Mouse (Mus musculus) spleen, adult 2 months (tissue): ENCODE measurements around the gene Ube2d1. TPM values are rescaled to one million over a fixed set of nuclear protein-coding genes. Genes with fewer than 3 reads are reported as not detected.
A peak's percentile ranks its signal among the peaks of the same experiment; 100 is the strongest.

ENCODE experiments used
- DNase-seq, 2 experiments: peaks; one replicate each; pipeline versions ENCODE4 v3.0.0 to v3.0.0-alpha.2; 2012 to 2021; ENCODE audit warnings: low spot score in 2 of 2, low read depth in 1 of 2
- H3K27ac ChIP-seq: fragments of 200-500 bp; 2 replicates; pipeline ENCODE4 v1.5.1; 2012; ENCODE audit warnings: low read length, inconsistent platforms; ENCODE audit not compliant: insufficient read depth
- H3K27me3 ChIP-seq: fragments of 200-500 bp; 2 replicates; pipeline ENCODE4 v1.6.1; 2012; ENCODE audit warnings: mild to moderate bottlenecking, moderate library complexity, low read length, inconsistent platforms; ENCODE audit not compliant: control insufficient read depth, insufficient read depth
- H3K36me3 ChIP-seq: fragments of 200-500 bp; 2 replicates; pipeline ENCODE4 v1.6.1; 2012; ENCODE audit warnings: mild to moderate bottlenecking, low read length, inconsistent platforms; ENCODE audit not compliant: control insufficient read depth, insufficient read depth
- H3K4me1 ChIP-seq: fragments of 200-500 bp; 2 replicates; pipeline ENCODE4 v1.6.1; 2011; ENCODE audit warnings: inconsistent platforms; ENCODE audit not compliant: control insufficient read depth, insufficient read depth, insufficient read length
- H3K4me3 ChIP-seq: fragments of 200-500 bp; 2 replicates; pipeline ENCODE4 v1.5.1; 2011; ENCODE audit warnings: mild to moderate bottlenecking, inconsistent platforms; ENCODE audit not compliant: insufficient read depth, insufficient read length; ENCODE audit errors: extremely low read depth
- CTCF ChIP-seq: fragments of 200-500 bp; IDR thresholded peaks from 2 replicates; pipeline ENCODE4 v1.5.1; 2011; ENCODE audit warnings: mild to moderate bottlenecking, inconsistent platforms; ENCODE audit not compliant: insufficient read depth, insufficient read length, insufficient replicate concordance; ENCODE audit errors: extremely low read depth
- POLR2A ChIP-seq: fragments of 200-500 bp; IDR thresholded peaks from 2 replicates; pipeline ENCODE4 v1.6.1; 2011; ENCODE audit warnings: low read depth, low read length, inconsistent platforms
- WGBS: fragments of 180-500 bp; shearing (Covaris S2); methylation state at CpG from one replicate; pipeline ENCODE4 v1.1.7; 2018; 5-methylcytosine and 5-hydroxymethylcytosine counted together
- polyA plus RNA-seq: library from polyadenylated mRNA; depleted of rRNA; stranded (reverse); fragments of >200 nt; gene quantifications from 2 replicates; pipeline ENCODE4 v1.2.3, GENCODE M21; 2012

Gene Ube2d1
- polyA plus RNA-seq, 1 experiment, result 29.4 TPM

DNA sequence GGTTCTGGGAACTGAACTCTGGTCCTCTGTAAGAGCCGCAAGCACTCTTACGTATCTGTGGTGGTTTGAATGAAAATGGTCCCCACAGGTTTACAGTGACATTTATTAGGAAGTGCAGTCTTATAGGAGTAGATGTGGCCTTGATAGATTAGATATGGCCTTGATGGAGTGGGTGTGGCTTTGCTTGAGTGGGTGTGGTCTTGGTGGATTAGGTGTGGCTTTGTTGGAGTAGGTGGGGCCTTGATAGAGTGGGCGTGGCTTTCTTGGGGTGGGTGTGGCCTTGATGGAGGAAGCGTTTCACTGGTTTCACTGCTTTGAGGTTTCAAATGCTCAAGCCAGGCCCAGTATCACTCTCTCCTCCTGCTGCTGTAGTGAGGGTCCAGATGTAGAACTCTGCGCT lies 23.1 kb upstream of the Ube2d1 start:
- WGBS, result 93% methylated on average over 5 of the region's 5 CpGs
- Histone ChIP-seq H3K27ac (no peak overlapping the region), H3K36me3 (no peaks in the 10 kb centered on the region), H3K4me3 (no peak overlapping the region), H3K27me3 (no peaks in the 10 kb centered on the region), H3K4me1 (no peaks in the 10 kb centered on the region; the same call in 1 of the 2 replicates)
- no peak for DNase-seq
- TF ChIP-seq CTCF (no peak), POLR2A (no peak)

DNA sequence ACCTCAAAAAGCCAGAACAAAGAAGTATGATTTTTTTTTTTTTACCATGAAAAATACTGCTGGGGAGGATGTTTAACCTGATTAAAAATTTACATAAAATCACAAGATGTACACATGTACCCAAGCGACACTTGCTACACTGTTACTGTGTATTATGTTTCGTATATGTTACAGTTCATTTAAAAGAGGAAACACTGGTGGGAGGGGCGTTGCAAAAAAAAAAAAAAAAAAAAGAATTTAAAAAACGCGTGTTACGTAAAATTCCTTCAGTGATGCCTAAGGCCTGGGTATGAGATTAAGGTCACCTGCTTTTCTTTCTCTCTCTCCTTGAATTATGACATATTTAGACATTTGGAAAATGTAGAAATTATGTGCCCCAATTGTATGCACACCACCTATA lies 21.7 kb upstream of the Ube2d1 start:
- no peak for DNase-seq
- H3K4me1 ChIP-seq, result no peaks in the 10 kb centered on the region; the same call in none of the 2 replicates
- no peaks in the 10 kb centered on the region for H3K27me3 ChIP-seq
- TF ChIP-seq CTCF, result no peak
- TF ChIP-seq POLR2A, result no peak
- 23% methylated on average over 6 of the region's 6 CpGs for WGBS
- H3K36me3 ChIP-seq, result no peaks in the 10 kb centered on the region
- no peak overlapping the region for H3K4me3 ChIP-seq
- H3K27ac ChIP-seq, result no peak overlapping the region

DNA sequence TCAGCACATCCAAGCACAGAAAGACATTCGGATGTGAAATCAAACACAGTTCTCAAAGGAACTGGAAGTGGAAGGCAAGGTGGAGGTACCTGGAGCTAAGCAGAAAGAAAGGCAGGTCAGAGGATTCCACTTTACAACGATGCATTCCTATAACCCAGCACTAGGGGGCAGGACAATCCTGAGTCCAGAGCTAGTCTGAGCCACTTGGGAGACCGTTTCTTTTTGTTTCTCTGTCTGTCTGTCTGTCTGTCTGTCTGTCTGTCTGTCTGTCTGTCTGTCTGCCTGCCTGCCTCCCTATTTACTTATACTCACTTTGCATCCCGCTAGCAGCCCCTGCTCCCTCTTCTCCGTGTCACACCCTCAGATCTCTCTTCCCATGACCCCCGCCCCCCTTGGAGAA lies 21.1 kb upstream of the Ube2d1 start:
- Histone ChIP-seq H3K4me1 (no peaks in the 10 kb centered on the region; the same call in none of the 2 replicates), H3K27me3 (no peaks in the 10 kb centered on the region), H3K36me3 (no peaks in the 10 kb centered on the region), H3K4me3 (peak overlapping the region; percentile 21; the same call in 1 of the 2 replicates), H3K27ac (no peak overlapping the region)
- peak in 1 of 2 experiments; percentile 48 for DNase-seq
- WGBS, result 12% methylated on average over 6 of the region's 6 CpGs
- peak; percentile 44; the same call in 1 of the 2 replicates for TF ChIP-seq CTCF
- TF ChIP-seq POLR2A, result no peak

DNA sequence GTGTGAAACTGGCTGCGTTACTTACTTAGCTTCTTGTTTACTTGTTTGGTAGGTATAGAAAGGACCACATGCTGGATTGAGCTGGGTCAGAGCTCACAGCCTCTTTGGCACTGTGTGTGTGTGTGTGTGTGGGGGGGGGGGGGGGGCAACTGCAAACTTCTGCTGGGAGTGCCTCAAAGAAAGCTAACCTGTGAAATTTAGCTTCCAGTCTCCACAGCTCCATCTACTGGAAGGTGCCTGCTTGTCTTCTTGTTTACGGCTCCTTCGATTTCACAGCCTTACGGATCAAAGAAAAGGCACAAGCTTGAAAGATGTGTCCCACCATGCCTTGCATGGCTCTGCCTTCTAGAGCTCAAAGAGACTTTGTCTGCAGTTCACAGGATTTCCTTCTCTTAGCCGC lies 17.4 kb upstream of the Ube2d1 start:
- 26% methylated on average over 5 of the region's 5 CpGs for WGBS
- Histone ChIP-seq H3K27ac (no peak overlapping the region), H3K27me3 (no peaks in the 10 kb centered on the region), H3K4me3 (no peak overlapping the region), H3K4me1 (no peaks in the 10 kb centered on the region; the same call in none of the 2 replicates), H3K36me3 (no peaks in the 10 kb centered on the region)
- peak; percentile 18 to 29 for DNase-seq
- TF ChIP-seq POLR2A (no peak), CTCF (no peak)

DNA sequence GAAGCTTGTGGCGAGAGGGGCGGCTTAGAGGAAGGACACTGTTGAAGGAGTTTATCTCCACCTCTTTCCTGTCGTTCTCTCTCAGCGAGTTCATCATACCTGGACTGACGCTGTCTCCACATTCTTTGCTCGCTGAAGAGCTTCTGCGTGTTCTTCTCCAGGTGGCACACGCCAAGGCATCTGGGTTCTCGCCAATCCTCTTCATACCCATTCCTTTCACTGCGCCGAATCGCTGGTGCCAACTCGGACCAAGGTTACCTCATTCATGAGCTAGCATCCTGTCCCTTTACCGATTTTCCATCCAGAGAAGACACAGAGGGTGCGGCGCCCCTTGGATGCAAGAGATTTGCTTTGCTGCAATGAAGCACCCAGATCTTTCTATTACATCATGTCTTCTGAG lies 15.1 kb upstream of the Ube2d1 start:
- Histone ChIP-seq H3K4me1 (no peaks in the 10 kb centered on the region; the same call in 1 of the 2 replicates), H3K36me3 (no peaks in the 10 kb centered on the region), H3K27ac (no peak overlapping the region), H3K4me3 (no peak overlapping the region), H3K27me3 (no peaks in the 10 kb centered on the region)
- TF ChIP-seq POLR2A (no peak), CTCF (no peak)
- WGBS, result 66% methylated on average over 16 of the region's 16 CpGs
- DNase-seq, result no peak

DNA sequence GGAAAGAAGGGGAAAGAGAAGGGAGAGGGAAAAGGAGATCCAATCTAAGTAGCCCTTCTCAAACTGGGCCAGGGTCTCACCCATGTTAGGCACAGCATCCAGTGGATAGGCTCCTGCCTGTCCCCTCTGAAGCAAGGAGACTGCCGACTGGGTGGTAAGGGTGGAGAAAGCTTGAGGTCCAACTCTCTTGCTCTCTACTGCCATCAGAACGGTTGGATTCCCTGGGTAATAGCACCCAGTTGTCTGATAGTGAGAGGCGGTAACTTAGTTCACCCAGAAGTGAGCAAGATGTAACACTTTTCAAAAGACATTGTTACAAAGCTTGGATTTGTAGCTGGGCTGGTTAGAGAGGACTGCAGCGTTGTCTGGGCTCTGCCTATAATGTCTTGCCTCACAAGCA lies 8.2 kb upstream of the Ube2d1 start:
- 65% methylated on average over 4 of the region's 4 CpGs for WGBS
- Histone ChIP-seq H3K4me3 (no peak overlapping the region), H3K27ac (no peak overlapping the region), H3K27me3 (no peaks in the 10 kb centered on the region), H3K36me3 (no peaks in the 10 kb centered on the region), H3K4me1 (peaks cover 4% of the 10 kb centered on the region; the same call in 1 of the 2 replicates)
- no peak for DNase-seq
- TF ChIP-seq POLR2A (no peak), CTCF (no peak)

DNA sequence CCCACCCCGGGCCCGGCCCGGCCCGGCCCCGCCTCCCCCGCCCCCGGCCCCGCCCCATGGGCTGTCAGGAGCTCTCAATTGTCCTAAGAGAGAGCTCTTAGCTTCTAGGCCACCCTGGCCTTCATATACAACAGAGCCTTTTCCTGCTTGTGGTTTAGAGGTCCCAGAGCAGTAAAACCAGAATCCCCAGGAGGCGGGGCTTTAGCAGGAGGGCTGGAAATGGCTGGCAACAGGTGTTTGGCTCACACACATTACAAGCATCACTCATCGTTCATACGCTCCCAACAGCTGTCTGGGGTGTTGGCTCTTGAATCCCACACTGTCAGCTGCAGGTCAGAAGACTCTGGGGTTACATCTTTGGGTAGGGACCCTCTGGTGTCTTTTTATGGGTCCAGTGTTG lies 7.2 kb upstream of the Ube2d1 start:
- Histone ChIP-seq H3K4me1 (peaks cover 4% of the 10 kb centered on the region; the same call in 1 of the 2 replicates), H3K27ac (no peak overlapping the region), H3K4me3 (no peak overlapping the region), H3K27me3 (no peaks in the 10 kb centered on the region), H3K36me3 (no peaks in the 10 kb centered on the region)
- WGBS, result 3% methylated on average over 10 of the region's 11 CpGs
- TF ChIP-seq POLR2A (no peak), CTCF (no peak)
- DNase-seq, result no peak
